Mouse (Mus musculus): ENCODE data around the gene Lrrk1. TPM values are rescaled to one million over a fixed set of nuclear protein-coding genes. Genes with fewer than 3 reads are reported as not detected.

Gene Lrrk1
- polyA plus RNA-seq, 1 experiment from 2014 or later = 16.2 TPM

DNA sequence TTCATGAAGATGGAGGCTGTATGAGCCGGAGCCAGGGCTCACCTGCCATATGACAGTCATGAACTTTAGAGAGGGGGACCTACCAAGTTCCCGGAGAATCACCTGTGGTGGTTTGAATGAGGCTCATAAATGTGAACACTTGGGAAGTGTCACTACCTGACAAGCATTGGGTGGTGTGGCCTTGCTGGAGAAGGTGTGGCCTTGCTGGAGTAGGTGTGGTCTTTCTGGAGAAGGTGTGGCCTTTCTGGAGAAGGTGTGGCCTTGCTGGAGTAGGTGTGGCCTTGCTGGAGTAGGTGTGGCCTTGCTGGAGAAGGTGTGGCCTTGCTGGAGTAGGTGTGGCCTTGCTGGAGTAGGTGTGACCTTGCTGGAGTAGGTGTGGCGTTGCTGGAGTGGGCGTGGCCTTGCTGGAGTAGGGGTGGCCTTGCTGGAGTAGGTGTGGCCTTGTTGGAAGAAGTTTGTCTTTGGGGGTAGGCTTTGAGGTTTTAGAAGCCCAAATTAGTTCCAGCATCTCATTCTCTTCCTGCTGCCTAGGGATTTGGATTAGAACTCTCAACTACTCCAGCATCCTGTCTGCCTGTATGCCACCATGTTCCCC is 54.1 kb downstream of the Lrrk1 start:
- Histone ChIP-seq H3K36me3 (peaks cover 16% of the 10 kb centered on the region; the same call in 1 of the 2 replicates), H3K27ac (no peak overlapping the region), H3K27me3 (no peaks in the 10 kb centered on the region), H3K9ac (no peak overlapping the region), H3K9me3 (no peaks in the 10 kb centered on the region), H3K4me2 (no peak overlapping the region), H3K4me1 (peaks cover 10% of the 10 kb centered on the region; the same call in 1 of the 2 replicates), H3K4me3 (no peak overlapping the region)
- 85% methylated on average over 4 of the region's 4 CpGs for WGBS
- ATAC-seq (ENCODE audit: insufficient number of reproducible peaks, low FRiP score, low TSS enrichment, low read depth) = no peak

DNA sequence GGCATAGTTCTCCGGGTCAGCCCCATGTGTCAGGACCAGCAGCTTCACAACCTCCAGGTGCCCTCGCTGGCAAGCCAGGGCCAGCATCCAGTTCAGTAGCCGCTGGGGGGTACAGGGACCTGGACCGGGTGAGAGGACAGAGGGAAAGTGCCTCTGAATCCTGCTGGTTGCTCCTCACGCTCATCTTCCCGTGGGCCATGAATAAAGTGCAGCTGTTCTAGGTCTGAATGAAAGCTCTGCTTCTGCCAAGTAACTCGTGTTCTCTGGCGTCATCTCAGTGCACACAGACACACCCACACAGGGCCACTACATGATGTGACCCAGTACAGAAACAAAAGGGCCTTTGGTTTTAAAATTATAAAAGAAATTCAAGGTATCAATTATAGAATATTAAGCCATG is 55.8 kb downstream of the Lrrk1 start:
- H3K27me3 ChIP-seq = no peaks in the 10 kb centered on the region
- H3K36me3 ChIP-seq = peaks cover 16% of the 10 kb centered on the region; the same call in 1 of the 2 replicates
- H3K9me3 ChIP-seq = no peaks in the 10 kb centered on the region
- WGBS = 90% methylated on average over 8 of the region's 8 CpGs
- H3K4me2 ChIP-seq = no peak overlapping the region
- H3K27ac ChIP-seq = no peak overlapping the region
- peaks cover 10% of the 10 kb centered on the region; the same call in 1 of the 2 replicates for H3K4me1 ChIP-seq
- no peak overlapping the region for H3K4me3 ChIP-seq
- no peak for ATAC-seq (ENCODE audit: insufficient number of reproducible peaks, low FRiP score, low TSS enrichment, low read depth)
- H3K9ac ChIP-seq = no peak overlapping the region

DNA sequence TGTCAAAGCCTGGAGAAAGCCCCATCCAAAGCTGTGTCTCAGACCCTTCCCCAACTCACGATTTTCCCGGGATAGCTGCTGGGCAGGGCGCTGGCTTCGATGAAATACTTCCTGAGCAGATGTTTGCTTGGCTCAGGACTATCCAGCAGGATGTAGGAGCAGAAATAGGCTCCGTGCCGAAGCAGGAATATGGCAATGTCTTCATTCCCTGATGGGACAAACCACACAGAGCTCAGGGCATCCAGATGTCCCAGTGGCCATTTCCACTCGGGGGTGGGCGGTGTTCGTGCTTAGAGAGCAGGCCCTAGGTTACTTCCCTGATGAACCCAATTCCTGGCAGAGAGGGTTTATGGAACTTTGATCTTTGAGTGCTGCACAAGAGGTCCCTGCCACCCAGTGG is 57.5 kb downstream of the Lrrk1 start:
- Histone ChIP-seq H3K9me3 (no peaks in the 10 kb centered on the region), H3K4me3 (no peak overlapping the region), H3K27ac (no peak overlapping the region), H3K27me3 (no peaks in the 10 kb centered on the region), H3K36me3 (peaks cover 16% of the 10 kb centered on the region; the same call in 1 of the 2 replicates), H3K4me1 (peaks cover 11% of the 10 kb centered on the region), H3K9ac (no peak overlapping the region), H3K4me2 (no peak overlapping the region)
- WGBS = 67% methylated on average over 9 of the region's 9 CpGs
- no peak for ATAC-seq (ENCODE audit: insufficient number of reproducible peaks, low FRiP score, low TSS enrichment, low read depth)

DNA sequence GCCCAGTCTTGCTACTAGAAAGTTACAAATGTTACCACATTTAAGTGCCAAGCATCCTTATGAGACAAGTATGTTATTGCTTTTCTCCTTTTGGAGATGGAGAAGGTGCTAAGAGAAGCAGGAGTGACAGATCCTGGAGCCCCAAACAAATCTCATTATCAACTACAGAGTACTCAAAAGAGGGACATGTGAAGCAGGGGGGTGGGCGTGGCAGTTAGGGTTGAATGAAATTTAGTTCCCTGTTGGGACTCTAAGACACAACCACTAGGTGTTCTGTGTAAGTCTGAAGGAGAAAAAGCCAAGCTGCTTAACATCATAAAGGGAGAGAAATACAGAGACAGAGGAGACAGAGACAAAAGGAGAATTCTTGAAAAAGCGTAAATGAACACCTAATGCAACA is 60.6 kb downstream of the Lrrk1 start:
- no peak for ATAC-seq (ENCODE audit: insufficient number of reproducible peaks, low FRiP score, low TSS enrichment, low read depth)
- peaks cover under 1% of the 10 kb centered on the region; the same call in 1 of the 2 replicates for H3K36me3 ChIP-seq
- 91% methylated on average over 2 of the region's 2 CpGs for WGBS
- no peaks in the 10 kb centered on the region for H3K9me3 ChIP-seq
- H3K27ac ChIP-seq = no peak overlapping the region
- H3K27me3 ChIP-seq = no peaks in the 10 kb centered on the region
- peaks cover 17% of the 10 kb centered on the region for H3K4me1 ChIP-seq
- H3K4me2 ChIP-seq = no peak overlapping the region
- no peak overlapping the region for H3K4me3 ChIP-seq
- H3K9ac ChIP-seq = no peak overlapping the region

DNA sequence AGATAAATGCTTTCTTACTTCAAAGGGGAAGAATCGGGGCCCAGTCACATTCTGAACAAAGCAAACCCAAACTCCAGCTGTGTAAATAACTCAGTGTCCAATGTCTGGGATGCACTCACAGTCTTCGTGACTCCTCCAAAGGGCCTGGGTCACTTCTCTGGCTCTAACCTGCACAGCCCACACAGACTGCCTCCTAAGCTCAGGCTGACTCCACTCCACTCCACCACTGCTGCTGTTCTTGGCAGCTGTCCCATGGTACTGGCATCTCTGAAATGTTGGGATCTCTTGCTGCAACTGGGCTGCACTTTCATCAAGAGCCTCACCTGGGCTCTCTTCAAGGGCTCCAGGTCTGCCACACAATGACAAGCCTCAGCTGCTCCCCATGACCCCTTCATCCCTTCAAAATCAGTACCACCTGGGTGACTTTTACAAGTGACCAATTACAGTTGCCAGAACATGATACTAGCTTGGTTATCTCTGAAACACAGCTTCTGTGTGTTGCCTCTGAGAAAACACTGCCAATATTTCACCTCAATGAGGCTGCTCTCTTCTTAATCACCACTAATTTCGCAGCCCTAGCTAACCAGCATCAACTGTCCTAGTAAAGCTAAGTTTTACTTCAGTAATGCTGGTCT is 62.6 kb downstream of the Lrrk1 start:
- no peak for ATAC-seq (ENCODE audit: insufficient number of reproducible peaks, low FRiP score, low TSS enrichment, low read depth)
- no peaks in the 10 kb centered on the region for H3K9me3 ChIP-seq

DNA sequence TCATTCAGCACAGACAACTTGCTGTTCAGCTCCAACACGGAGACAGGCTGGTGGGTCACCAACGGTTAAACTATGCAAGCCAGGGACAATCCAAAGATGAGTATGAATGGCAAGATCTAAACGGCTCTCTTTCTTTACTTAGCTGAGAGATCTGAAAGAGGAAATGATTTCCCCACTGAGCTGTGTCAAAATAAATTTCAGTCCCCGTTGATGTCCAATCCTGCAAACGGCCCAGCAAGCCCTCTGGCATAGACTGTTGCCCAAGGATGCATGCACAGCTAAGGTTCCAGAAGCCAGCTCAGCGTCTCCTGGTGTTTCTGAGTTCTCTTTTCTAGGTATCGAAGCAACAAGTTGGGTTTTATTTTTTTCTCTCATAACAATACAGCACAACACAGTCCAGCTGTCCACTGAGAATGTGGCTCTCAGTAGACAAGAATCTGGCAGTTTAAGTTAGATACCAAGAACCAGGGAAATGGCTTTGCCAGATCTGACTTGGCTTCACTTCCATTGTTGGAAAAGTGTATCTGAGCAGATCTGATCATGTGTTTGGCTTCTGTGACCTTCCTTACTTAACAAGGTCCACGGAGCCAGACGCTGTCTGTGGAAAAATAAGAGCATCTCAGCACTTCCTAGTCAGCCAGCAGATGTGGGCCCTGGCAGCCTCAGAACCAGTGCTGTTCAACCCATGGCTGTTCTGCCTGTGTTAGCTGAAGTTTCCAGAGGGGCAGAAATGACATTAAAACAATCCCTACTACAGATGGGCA is 64.7 kb downstream of the Lrrk1 start:
- ATAC-seq (ENCODE audit: insufficient number of reproducible peaks, low FRiP score, low TSS enrichment, low read depth) = no peak
- H3K27ac ChIP-seq = peak overlapping the region; percentile 47; the same call in 1 of the 2 replicates

More for the DNA sequence above, 62.6 kb downstream of the Lrrk1 start:
- no peak overlapping the region for H3K4me2 ChIP-seq
- no peak overlapping the region for H3K9ac ChIP-seq
- peaks cover 18% of the 10 kb centered on the region for H3K4me1 ChIP-seq
- no peak overlapping the region for H3K4me3 ChIP-seq
- H3K36me3 ChIP-seq = no peaks in the 10 kb centered on the region
- H3K27ac ChIP-seq = no peak overlapping the region
- H3K27me3 ChIP-seq = no peaks in the 10 kb centered on the region
- WGBS = 64% methylated on average over 3 of the region's 3 CpGs

DNA sequence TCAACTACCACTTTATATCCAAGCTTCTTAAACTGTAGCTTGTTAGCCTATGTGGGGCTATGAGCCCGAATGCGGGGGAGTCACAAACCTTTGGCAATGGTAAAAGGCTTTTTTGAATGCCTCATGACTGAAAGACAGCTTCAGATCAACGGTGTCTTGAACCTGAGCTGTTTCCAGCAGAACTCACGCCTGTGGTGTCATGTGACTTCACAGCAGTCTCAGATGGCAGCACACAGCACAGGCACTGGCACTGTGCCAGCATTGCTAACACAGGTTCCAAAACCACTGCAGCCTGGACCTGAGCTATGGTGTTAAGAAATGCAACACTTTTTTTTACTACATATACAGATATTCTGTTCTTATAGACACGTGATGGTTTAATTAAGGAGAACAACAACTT is 67.2 kb downstream of the Lrrk1 start:
- ATAC-seq (ENCODE audit: insufficient number of reproducible peaks, low FRiP score, low TSS enrichment, low read depth) = no peak

More for the DNA sequence above, 64.7 kb downstream of the Lrrk1 start:
- Histone ChIP-seq H3K4me2 (no peak overlapping the region), H3K9me3 (no peaks in the 10 kb centered on the region), H3K4me1 (peaks cover 14% of the 10 kb centered on the region), H3K36me3 (no peaks in the 10 kb centered on the region), H3K4me3 (no peak overlapping the region), H3K27me3 (no peaks in the 10 kb centered on the region), H3K9ac (no peak overlapping the region)
- WGBS = 62% methylated on average over 9 of the region's 9 CpGs

DNA sequence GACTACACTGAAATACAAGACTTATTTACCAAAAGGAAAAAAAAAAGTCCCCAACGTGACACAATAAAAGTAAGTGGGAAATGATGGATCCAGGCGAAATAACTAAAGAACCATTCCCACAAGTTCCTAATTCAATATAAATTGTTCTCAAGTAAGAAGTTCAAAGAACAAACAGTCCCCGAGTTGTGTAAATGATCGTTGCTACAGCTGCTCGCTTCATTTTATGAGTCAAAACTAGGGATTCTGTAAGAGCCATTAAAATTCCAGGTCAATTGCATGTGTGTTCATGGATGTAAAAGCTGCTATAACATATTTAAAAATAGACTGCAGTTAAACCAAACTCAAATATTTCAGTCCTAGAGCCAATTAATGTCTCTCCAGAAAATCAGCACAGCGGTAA is 70.0 kb downstream of the Lrrk1 start:
- Histone ChIP-seq H3K4me2 (no peak overlapping the region), H3K4me1 (peaks cover 10% of the 10 kb centered on the region), H3K36me3 (peaks cover 4% of the 10 kb centered on the region; the same call in 1 of the 2 replicates), H3K9me3 (no peaks in the 10 kb centered on the region), H3K27me3 (no peaks in the 10 kb centered on the region), H3K27ac (peak overlapping the region; percentile 76), H3K4me3 (no peak overlapping the region), H3K9ac (no peak overlapping the region)
- 32% methylated on average over 6 of the region's 6 CpGs for WGBS
- ATAC-seq (ENCODE audit: insufficient number of reproducible peaks, low FRiP score, low TSS enrichment, low read depth) = no peak

More for the DNA sequence above, 67.2 kb downstream of the Lrrk1 start:
- H3K9ac ChIP-seq = no peak overlapping the region
- WGBS = 31% methylated on average over 5 of the region's 5 CpGs
- no peaks in the 10 kb centered on the region for H3K27me3 ChIP-seq
- peaks cover 14% of the 10 kb centered on the region for H3K4me1 ChIP-seq
- peak overlapping the region; percentile 40; the same call in 1 of the 2 replicates for H3K27ac ChIP-seq
- H3K9me3 ChIP-seq = no peaks in the 10 kb centered on the region
- no peaks in the 10 kb centered on the region for H3K36me3 ChIP-seq
- H3K4me3 ChIP-seq = no peak overlapping the region
- H3K4me2 ChIP-seq = no peak overlapping the region

DNA sequence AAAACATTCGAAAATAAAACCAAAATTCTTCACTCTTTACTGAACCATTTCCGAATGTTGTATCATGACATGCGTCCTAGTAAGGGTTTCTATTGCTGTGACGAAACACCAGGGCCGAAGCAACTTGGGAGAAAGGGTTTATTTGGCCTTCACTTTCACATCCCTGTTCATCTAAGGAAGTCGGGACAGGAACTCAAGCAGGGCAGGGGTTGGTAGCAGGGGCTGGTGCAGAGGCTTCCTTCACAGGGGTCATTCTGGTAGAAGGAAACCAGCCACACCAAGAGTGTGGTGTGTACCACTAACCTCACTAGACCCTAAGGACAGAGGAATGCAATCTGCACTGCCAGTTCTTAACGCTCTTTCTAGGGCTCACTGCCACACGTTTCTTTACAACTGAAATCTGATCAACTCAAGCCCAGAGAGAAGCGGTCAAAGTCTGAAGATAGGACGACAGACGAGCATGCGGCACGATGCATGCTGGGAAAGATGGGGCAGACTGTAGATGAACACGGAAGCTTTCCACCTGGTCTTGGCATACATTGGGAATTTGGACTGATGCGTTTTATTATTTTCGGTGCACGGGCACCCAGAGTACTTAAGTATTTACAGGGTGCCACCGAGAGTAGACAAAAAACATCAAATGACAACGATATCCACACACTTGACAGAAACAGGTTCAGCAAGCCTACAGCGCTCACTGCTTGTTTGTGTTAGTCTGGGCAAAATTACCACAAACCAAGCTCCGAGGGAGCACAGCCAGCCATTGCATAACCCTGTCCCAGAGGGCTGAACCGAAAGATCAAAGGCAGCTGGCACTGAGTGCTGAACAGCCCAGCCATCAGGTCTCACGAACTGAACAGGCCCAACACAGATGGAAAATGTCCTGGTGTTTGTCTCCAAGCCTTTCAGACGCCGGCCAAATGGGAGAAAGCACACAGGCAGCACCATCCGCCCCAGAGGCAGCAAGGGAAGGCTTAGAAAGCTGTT is 77.2 kb downstream of the Lrrk1 start:
- 57% methylated on average over 26 of the region's 26 CpGs for WGBS
- Histone ChIP-seq H3K27ac (0 out of 2 replicates have a peak overlapping the region, but pooled peaks have one; percentile 33), H3K4me3 (no peak overlapping the region), H3K4me1 (peaks cover 18% of the 10 kb centered on the region), H3K9ac (no peak overlapping the region), H3K4me2 (no peak overlapping the region), H3K9me3 (no peaks in the 10 kb centered on the region), H3K27me3 (no peaks in the 10 kb centered on the region), H3K36me3 (peaks cover 10% of the 10 kb centered on the region; the same call in 1 of the 2 replicates)
- no peak for ATAC-seq (ENCODE audit: insufficient number of reproducible peaks, low FRiP score, low TSS enrichment, low read depth)

DNA sequence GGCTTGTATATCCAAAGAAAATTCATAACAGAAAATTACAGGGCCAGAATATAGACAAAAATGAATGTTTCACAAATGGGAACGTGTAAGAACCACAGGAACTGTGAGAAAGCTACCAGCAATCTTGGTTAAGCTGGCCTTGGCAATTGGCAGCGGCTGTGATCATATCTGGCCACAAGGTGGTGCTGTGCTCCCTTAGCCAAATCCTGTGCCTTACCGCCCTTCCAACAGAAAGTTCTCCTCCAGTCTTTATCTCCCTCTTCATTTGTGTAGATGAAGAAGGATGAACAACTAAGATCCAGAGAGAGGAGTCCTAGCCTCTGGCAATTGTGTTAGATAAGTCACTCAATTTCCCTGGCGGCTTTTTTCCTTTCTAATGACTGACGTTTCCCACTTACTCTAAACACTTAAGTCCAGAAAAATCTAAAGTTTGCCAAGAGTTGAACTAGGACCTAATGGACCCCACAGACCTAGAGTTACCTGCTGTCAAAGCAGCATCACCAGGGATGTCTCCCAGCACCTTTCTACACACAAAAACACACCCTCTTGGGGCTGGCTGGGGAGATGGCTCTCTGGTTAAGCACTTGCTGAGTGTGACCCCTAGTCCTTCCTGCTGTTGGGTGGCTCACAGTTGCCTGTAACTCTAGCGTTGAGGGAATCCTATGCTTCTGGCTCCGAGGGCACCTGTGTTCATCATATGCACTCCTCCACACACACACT is 78.0 kb downstream of the Lrrk1 start:
- Histone ChIP-seq H3K27me3 (no peaks in the 10 kb centered on the region), H3K9ac (no peak overlapping the region), H3K36me3 (peaks cover 16% of the 10 kb centered on the region; the same call in 1 of the 2 replicates), H3K9me3 (no peaks in the 10 kb centered on the region), H3K27ac (no peak overlapping the region), H3K4me3 (no peak overlapping the region), H3K4me2 (no peak overlapping the region), H3K4me1 (peaks cover 22% of the 10 kb centered on the region)
- WGBS = 45% methylated on average over 7 of the region's 7 CpGs
- no peak for ATAC-seq (ENCODE audit: insufficient number of reproducible peaks, low FRiP score, low TSS enrichment, low read depth)
